22 mouse cellular contexts compared by ENCODE assay signal in genomic region chr1:187674771-187675186, GRCm38 (mm10).
DNase-seq lines count a peak whose midpoint lies in the region; ATAC-seq and TF ChIP-seq lines count a peak whose summit lies in the region.
"Had no signal": no experiment of that assay in that cellular context is flagged by ENCODE, and none has a peak within 500 bp of the region (broad histone marks: within the 10 kb centered on the region; RNA-seq: fewer than 3 reads in every experiment).

No protein-coding gene starts in this region.

- H3K9ac ChIP-seq in heart, embryonic 13.5 days: no peak overlapping the region
- no peak overlapping the region for H3K9ac ChIP-seq in embryonic facial prominence, embryonic 14.5 days (ENCODE audit: low read depth, low read length)
- H3K9ac ChIP-seq in limb, embryonic 11.5 days (ENCODE audit: low read length): no peak overlapping the region
- H3K9ac ChIP-seq: forebrain, embryonic 13.5 days; liver, embryonic 12.5 days; midbrain, embryonic 15.5 days had no signal

- H3K27me3 ChIP-seq in heart, embryonic 13.5 days (replicated peaks): no peaks in the 10 kb centered on the region
- H3K27me3 ChIP-seq in heart, embryonic 10.5 days (ENCODE audit: insufficient read depth, poor library complexity, severe bottlenecking): no peaks in the 10 kb centered on the region
- H3K27me3 ChIP-seq in embryonic facial prominence, embryonic 14.5 days (replicated peaks; ENCODE audit: control insufficient read depth, insufficient read depth, low read length): no peaks in the 10 kb centered on the region
- H3K27me3 ChIP-seq in limb, embryonic 11.5 days (ENCODE audit: control insufficient read depth, insufficient read depth, low read length): no peaks in the 10 kb centered on the region
- H3K27me3 ChIP-seq: forebrain, embryonic 13.5 days; liver, embryonic 12.5 days; midbrain, embryonic 15.5 days had no signal

- TF ChIP-seq CTCF in brain, embryonic 14.5 days (IDR thresholded peaks at IDR 0.05; ENCODE audit: borderline replicate concordance, extremely low read depth, insufficient read depth, insufficient read length): no peak

- no peak for ATAC-seq in heart, embryonic 13.5 days (ENCODE audit: extremely low read depth, insufficient number of reproducible peaks, low FRiP score, low TSS enrichment)
- ATAC-seq in embryonic facial prominence, embryonic 14.5 days (ENCODE audit: low read depth): no peak
- 0 out of 2 replicates have a peak, but pooled peaks have one; percentile 64 for ATAC-seq in limb, embryonic 11.5 days (ENCODE audit: insufficient number of reproducible peaks, low FRiP score, low TSS enrichment, low read depth)
- ATAC-seq: forebrain, embryonic 13.5 days; hindbrain, postnatal 0 days; liver, embryonic 12.5 days; midbrain, embryonic 15.5 days had no signal

- peaks cover 26% of the 10 kb centered on the region for H3K4me1 ChIP-seq in heart, embryonic 13.5 days
- H3K4me1 ChIP-seq in heart, embryonic 10.5 days: peaks cover 14% of the 10 kb centered on the region
- H3K4me1 ChIP-seq in embryonic facial prominence, embryonic 14.5 days (ENCODE audit: control insufficient read depth, insufficient read depth, low read length): peaks cover 13% of the 10 kb centered on the region
- H3K4me1 ChIP-seq in limb, embryonic 11.5 days (ENCODE audit: control insufficient read depth, insufficient read depth, low read length): peaks cover 26% of the 10 kb centered on the region
- H3K4me1 ChIP-seq: liver, embryonic 12.5 days; midbrain, embryonic 15.5 days had no signal

- no peak for DNase-seq in heart, embryonic 10.5 days (ENCODE audit: low spot score)
- DNase-seq in brain, embryonic 14.5 days (ENCODE audit: low read depth): peak; percentile 23
- DNase-seq in embryonic facial prominence, embryonic 14.5 days (ENCODE audit: low spot score): peak; percentile 34
- DNase-seq in limb, embryonic 11.5 days (ENCODE audit: low spot score): peak; percentile 52
- DNase-seq in kidney, adult 11 months: no peak
- DNase-seq in urinary bladder, postnatal 4 days (ENCODE audit: low spot score in 2 of 2): no peak
- DNase-seq: adrenal gland, adult 2 months; cerebellum, adult 9-11 months; gastrocnemius, adult 2 months; kidney, adult 9 months; kidney, postnatal 25 days; left cerebral cortex, postnatal 4 days; lung, adult 2 months; thymus, postnatal 25 days had no signal

- no peaks in the 10 kb centered on the region for H3K9me3 ChIP-seq in heart, embryonic 13.5 days
- H3K9me3 ChIP-seq in heart, embryonic 10.5 days: no peaks in the 10 kb centered on the region
- H3K9me3 ChIP-seq in embryonic facial prominence, embryonic 14.5 days (ENCODE audit: control insufficient read depth, low read length): no peaks in the 10 kb centered on the region
- H3K9me3 ChIP-seq in limb, embryonic 11.5 days (ENCODE audit: control insufficient read depth, low read length): no peaks in the 10 kb centered on the region
- H3K9me3 ChIP-seq: forebrain, embryonic 13.5 days; hindbrain, embryonic 10.5 days; liver, embryonic 12.5 days; midbrain, embryonic 15.5 days had no signal

- no peaks in the 10 kb centered on the region for H3K36me3 ChIP-seq in heart, embryonic 13.5 days
- no peaks in the 10 kb centered on the region for H3K36me3 ChIP-seq in heart, embryonic 10.5 days
- no peaks in the 10 kb centered on the region for H3K36me3 ChIP-seq in embryonic facial prominence, embryonic 14.5 days (ENCODE audit: control insufficient read depth, insufficient read depth, low read length)
- no peaks in the 10 kb centered on the region for H3K36me3 ChIP-seq in limb, embryonic 11.5 days (ENCODE audit: control insufficient read depth, insufficient read depth, low read length)
- H3K36me3 ChIP-seq: hindbrain, embryonic 10.5 days; liver, embryonic 12.5 days; midbrain, embryonic 15.5 days had no signal

- 23% methylated on average over 10 of the region's 10 CpGs for WGBS in heart, embryonic 13.5 days
- 35% methylated on average over 10 of the region's 10 CpGs for WGBS in heart, embryonic 10.5 days
- 24% methylated on average over 10 of the region's 10 CpGs for WGBS in embryonic facial prominence, embryonic 14.5 days
- 12% methylated on average over 10 of the region's 10 CpGs for WGBS in limb, embryonic 11.5 days

- H3K4me2 ChIP-seq in heart, embryonic 13.5 days: peak overlapping the region; percentile 22; the same call in 1 of the 2 replicates
- no peak overlapping the region for H3K4me2 ChIP-seq in embryonic facial prominence, embryonic 14.5 days (ENCODE audit: low read depth, low read length)
- H3K4me2 ChIP-seq in limb, embryonic 11.5 days (ENCODE audit: low read depth, severe bottlenecking): no peak overlapping the region
- H3K4me2 ChIP-seq: forebrain, embryonic 13.5 days; liver, embryonic 12.5 days; midbrain, embryonic 15.5 days had no signal

- no peak for TF ChIP-seq POLR2A in brain, embryonic 14.5 days (IDR thresholded peaks at IDR 0.05; ENCODE audit: borderline replicate concordance, extremely low read depth, insufficient read depth, insufficient read length, poor library complexity, severe bottlenecking)

- no peak overlapping the region for H3K4me3 ChIP-seq in heart, embryonic 13.5 days
- H3K4me3 ChIP-seq in heart, embryonic 10.5 days: no peak overlapping the region
- no peak overlapping the region for H3K4me3 ChIP-seq in embryonic facial prominence, embryonic 14.5 days (ENCODE audit: low read depth, low read length)
- no peak overlapping the region for H3K4me3 ChIP-seq in limb, embryonic 11.5 days (ENCODE audit: low read depth, low read length)
- H3K4me3 ChIP-seq: erythroblast, embryonic 14.5 days; forebrain, embryonic 13.5 days; gastrocnemius, adult 2 months; hindbrain, embryonic 10.5 days; liver, embryonic 12.5 days; midbrain, embryonic 15.5 days; myocyte had no signal

- peak overlapping the region; percentile 48; the same call in 1 of the 2 replicates for H3K27ac ChIP-seq in heart, embryonic 13.5 days (replicated peaks)
- H3K27ac ChIP-seq in heart, embryonic 10.5 days: no peak overlapping the region
- no peak overlapping the region for H3K27ac ChIP-seq in embryonic facial prominence, embryonic 14.5 days (replicated peaks; ENCODE audit: low read depth, low read length)
- H3K27ac ChIP-seq in limb, embryonic 11.5 days (replicated peaks; ENCODE audit: low read depth, low read length): no peak overlapping the region
- H3K27ac ChIP-seq: forebrain, embryonic 13.5 days; gastrocnemius, adult 2 months; hindbrain, embryonic 10.5 days; hindbrain, postnatal 0 days; liver, embryonic 12.5 days; midbrain, embryonic 15.5 days had no signal

Comparison
In these comparisons a context has a peak if more than half of its experiments do, and no peak if none do; other contexts are left out.
1. DNase-seq: peak in brain, embryonic 14.5 days (single experiment), embryonic facial prominence, embryonic 14.5 days (single experiment) and limb, embryonic 11.5 days (single experiment); none in heart, embryonic 10.5 days (single experiment), kidney, adult 11 months (single experiment) and urinary bladder, postnatal 4 days (0 of 2).